Mouse (Mus musculus) large intestine, adult 2 months (tissue): ENCODE measurements around the gene Gm49325. TPM values are rescaled to one million over a fixed set of nuclear protein-coding genes. Genes with fewer than 3 reads are reported as not detected.

ENCODE experiments used
- DNase-seq: peaks from one replicate; pipeline ENCODE4 v3.0.0-alpha.2; 2012; ENCODE audit warnings: low read depth, low spot score
- WGBS: fragments of 180-500 bp; shearing (Covaris S2); methylation state at CpG from one replicate; pipeline ENCODE4 v1.1.7; 2018; 5-methylcytosine and 5-hydroxymethylcytosine counted together
- polyA plus RNA-seq: library from polyadenylated mRNA; depleted of rRNA; stranded (reverse); fragments of >200 nt; gene quantifications from 2 replicates; pipeline ENCODE4 v1.2.3, GENCODE M21; 2012

Gene Gm49325
- polyA plus RNA-seq, 1 experiment: not detected

- DNase-seq: no peak
- 34% methylated on average over 6 of the region's 6 CpGs for WGBS
Observed at GRCm38 (mm10) chr10:77587091-77587775, 18.8 kb upstream of the Gm49325 start.

- WGBS: 58% methylated on average over 2 of the region's 2 CpGs
- no peak for DNase-seq
Observed at GRCm38 (mm10) chr10:77588036-77588435, 18.0 kb upstream of the Gm49325 start.

- WGBS: 74% methylated on average over 7 of the region's 7 CpGs
- no peak for DNase-seq
Observed at GRCm38 (mm10) chr10:77589117-77589516, 16.9 kb upstream of the Gm49325 start.

- no peak for DNase-seq
- WGBS: 84% methylated on average over 8 of the region's 8 CpGs
Observed at GRCm38 (mm10) chr10:77589749-77590148, 16.2 kb upstream of the Gm49325 start.

GRCm38 (mm10) chr10:77590812-77591211 is 15.2 kb upstream of the Gm49325 start:
- 35% methylated on average over 6 of the region's 6 CpGs for WGBS
- no peak for DNase-seq

- WGBS: 79% methylated on average over 6 of the region's 6 CpGs
- no peak for DNase-seq
Observed at GRCm38 (mm10) chr10:77591546-77591945, 14.5 kb upstream of the Gm49325 start.

GRCm38 (mm10) chr10:77596060-77596459 is 9.9 kb upstream of the Gm49325 start:
- DNase-seq: no peak
- 74% methylated on average over 2 of the region's 2 CpGs for whole genome bisulfite sequencing

- WGBS: 83% methylated on average over 4 of the region's 4 CpGs
- DNase-seq: no peak
Observed at GRCm38 (mm10) chr10:77603021-77603420, 3.0 kb upstream of the Gm49325 start.

- 91% methylated on average over 6 of the region's 6 CpGs for WGBS
Observed at GRCm38 (mm10) chr10:77604111-77604510, 1.9 kb upstream of the Gm49325 start.

GRCm38 (mm10) chr10:77604958-77605357 is 1.0 kb upstream of the Gm49325 start:
- 36% methylated on average over 5 of the region's 5 CpGs for WGBS
- no peak for DNase-seq

More at GRCm38 (mm10) chr10:77604111-77604510, 1.9 kb upstream of the Gm49325 start:
- no peak for DNase-seq

GRCm38 (mm10) chr10:77605368-77605767 is 629 bp upstream of the Gm49325 start:
- DNase-seq: no peak
- 0% methylated on average over 1 of the region's 1 CpGs for WGBS

- DNase-seq: no peak
- 6% methylated on average over 7 of the region's 7 CpGs for WGBS
Observed at GRCm38 (mm10) chr10:77606855-77607254, 858 bp downstream of the Gm49325 start.

GRCm38 (mm10) chr10:77607441-77607840 is 1.4 kb downstream of the Gm49325 start:
- WGBS: 33% methylated on average over 5 of the region's 5 CpGs
- no peak for DNase-seq

- 81% methylated on average over 8 of the region's 8 CpGs for WGBS
- no peak for DNase-seq
Observed at GRCm38 (mm10) chr10:77608589-77608988, 2.6 kb downstream of the Gm49325 start.

GRCm38 (mm10) chr10:77610221-77610961 is 4.4 kb downstream of the Gm49325 start:
- 88% methylated on average over 8 of the region's 8 CpGs for WGBS

GRCm38 (mm10) chr10:77613409-77613808 is 7.4 kb downstream of the Gm49325 start:
- DNase-seq: no peak
- 18% methylated on average over 3 of the region's 3 CpGs for WGBS

More at GRCm38 (mm10) chr10:77610221-77610961, 4.4 kb downstream of the Gm49325 start:
- no peak for DNase-seq

- DNase-seq: no peak
- 88% methylated on average over 8 of the region's 8 CpGs for WGBS
Observed at GRCm38 (mm10) chr10:77615647-77616046, 9.7 kb downstream of the Gm49325 start.

GRCm38 (mm10) chr10:77616166-77616565 is 10.2 kb downstream of the Gm49325 start:
- no peak for DNase-seq
- WGBS: 90% methylated on average over 9 of the region's 9 CpGs

- 87% methylated on average over 7 of the region's 7 CpGs for WGBS
- DNase-seq: no peak
Observed at GRCm38 (mm10) chr10:77616926-77617325, 10.9 kb downstream of the Gm49325 start.

- DNase-seq: no peak
- WGBS: 70% methylated on average over 8 of the region's 8 CpGs
Observed at GRCm38 (mm10) chr10:77621546-77621945, 15.5 kb downstream of the Gm49325 start.
